Mouse (Mus musculus) hindbrain, postnatal 0 days (tissue): ENCODE results near the gene Fam107b. TPM values are rescaled to one million over a fixed set of nuclear protein-coding genes. Genes with fewer than 3 reads are reported as not detected.

Experiments used
- ATAC-seq: fragments of 200-750 bp; cut with Nextera tagmentation; 2 replicates; pipeline ENCODE4 v1.8.0; 2017; ENCODE audit warnings: mild to moderate bottlenecking, moderate TSS enrichment, moderate library complexity
- DNase-seq: peaks from one replicate; pipeline ENCODE4 v3.0.0-alpha.2; 2015; ENCODE audit warnings: low spot score
- H3K27ac ChIP-seq: fragments of 300-500 bp; sonication (generic); 2 replicates; pipeline ENCODE4 v1.5.1; 2014; ENCODE audit warnings: mild to moderate bottlenecking
- H3K27me3 ChIP-seq: fragments of 300-500 bp; sonication (generic); 2 replicates; pipeline ENCODE4 v1.6.1; 2014; ENCODE audit warnings: low read length, mixed read lengths; ENCODE audit not compliant: insufficient read depth
- H3K36me3 ChIP-seq: fragments of 300-500 bp; sonication (generic); 2 replicates; pipeline ENCODE4 v1.6.1; 2014; ENCODE audit warnings: low read length, mixed read lengths; ENCODE audit not compliant: insufficient read depth
- H3K4me1 ChIP-seq: fragments of 300-500 bp; sonication (generic); 2 replicates; pipeline ENCODE4 v1.6.1; 2014; ENCODE audit warnings: antibody characterized with exemption, low read length, mixed read lengths; ENCODE audit not compliant: insufficient read depth
- H3K4me2 ChIP-seq: fragments of 300-500 bp; sonication (generic); 2 replicates; pipeline ENCODE4 v1.6.1; 2014; ENCODE audit warnings: low read depth, mild to moderate bottlenecking, low read length, moderate library complexity, mixed read lengths
- H3K4me3 ChIP-seq: fragments of 300-500 bp; sonication (generic); 2 replicates; pipeline ENCODE4 v1.5.1; 2014; ENCODE audit warnings: low read length
- H3K9ac ChIP-seq: fragments of 300-500 bp; sonication (generic); replicated peaks from 2 replicates; pipeline ENCODE4 v1.6.1; 2014; ENCODE audit warnings: mild to moderate bottlenecking, low read length, moderate library complexity, mixed read lengths
- H3K9me3 ChIP-seq: fragments of 300-500 bp; sonication (generic); 2 replicates; pipeline ENCODE4 v1.6.1; 2016; ENCODE audit warnings: low read length, mixed read lengths
- CTCF ChIP-seq: IDR thresholded peaks from 2 replicates; pipeline ENCODE4 v1.5.1; 2016; ENCODE audit warnings: antibody characterized with exemption, control low read depth, low read depth
- WGBS: fragments of 180-500 bp; shearing (Covaris S2); extraction: QIAGEN DNeasy Blood & Tissue Kit; methylation state at CpG from one replicate; pipeline ENCODE4 v1.1.7; 2014; 5-methylcytosine and 5-hydroxymethylcytosine counted together
- polyA plus RNA-seq: library from polyadenylated mRNA; unstranded; fragments of >200 nt; fragmentation: Nextera tagmentation; extraction: Ambion mirVana; gene quantifications from 2 replicates; pipeline ENCODE4 v1.2.1, GENCODE M21; 2015
- total RNA-seq: library from RNA; depleted of rRNA; stranded (reverse); fragments of >200 nt; gene quantifications from 2 replicates; pipeline ENCODE4 v1.2.3, GENCODE M21; 2014

Fam107b gene
- total and polyA plus RNA-seq, 2 experiments from 2014 or later, result 23.6 to 41.3 TPM

GRCm38 (mm10) chr2:3738734-3739133 is 168.4 kb downstream of the Fam107b start:
- Histone ChIP-seq H3K4me1 (peaks cover 26% of the 10 kb centered on the region), H3K9me3 (no peaks in the 10 kb centered on the region), H3K4me2 (no peak overlapping the region), H3K36me3 (no peaks in the 10 kb centered on the region), H3K4me3 (no peak overlapping the region), H3K27me3 (no peaks in the 10 kb centered on the region), H3K9ac (no peak overlapping the region), H3K27ac (peak overlapping the region; percentile 73)
- 68% methylated on average over 12 of the region's 12 CpGs for WGBS
- DNase-seq, result no peak
- no peak for TF ChIP-seq CTCF
- no peak for ATAC-seq

- peak overlapping the region; percentile 5; the same call in 1 of the 2 replicates for H3K4me2 ChIP-seq
- peak; percentile 82 for ATAC-seq
- H3K4me1 ChIP-seq, result peaks cover 26% of the 10 kb centered on the region
- H3K9me3 ChIP-seq, result no peaks in the 10 kb centered on the region
- no peaks in the 10 kb centered on the region for H3K36me3 ChIP-seq
- TF ChIP-seq CTCF, result no peak
- no peak overlapping the region for H3K9ac ChIP-seq
- no peaks in the 10 kb centered on the region for H3K27me3 ChIP-seq
- H3K27ac ChIP-seq, result peak overlapping the region; percentile 73
- 58% methylated on average over 7 of the region's 7 CpGs for WGBS
- DNase-seq, result peak; percentile 84
- no peak overlapping the region for H3K4me3 ChIP-seq
These were observed 169.2 kb downstream of the Fam107b start for GRCm38 (mm10) chr2:3739351-3739961.

GRCm38 (mm10) chr2:3740256-3740655 is 170.0 kb downstream of the Fam107b start:
- Histone ChIP-seq H3K36me3 (no peaks in the 10 kb centered on the region), H3K9ac (no peak overlapping the region), H3K4me3 (no peak overlapping the region), H3K4me1 (peaks cover 26% of the 10 kb centered on the region), H3K9me3 (no peaks in the 10 kb centered on the region), H3K4me2 (no peak overlapping the region), H3K27me3 (no peaks in the 10 kb centered on the region), H3K27ac (peak overlapping the region; percentile 73)
- 56% methylated on average over 3 of the region's 3 CpGs for WGBS
- ATAC-seq (no peak), DNase-seq (no peak)
- TF ChIP-seq CTCF, result no peak

- no peaks in the 10 kb centered on the region for H3K9me3 ChIP-seq
- no peaks in the 10 kb centered on the region for H3K27me3 ChIP-seq
- no peak overlapping the region for H3K4me2 ChIP-seq
- TF ChIP-seq CTCF, result no peak
- no peaks in the 10 kb centered on the region for H3K36me3 ChIP-seq
- ATAC-seq (no peak), DNase-seq (no peak)
- H3K4me3 ChIP-seq, result no peak overlapping the region
- WGBS, result 78% methylated on average over 4 of the region's 4 CpGs
- H3K9ac ChIP-seq, result no peak overlapping the region
- H3K4me1 ChIP-seq, result peaks cover 26% of the 10 kb centered on the region
- H3K27ac ChIP-seq, result peak overlapping the region; percentile 73
These were observed 170.4 kb downstream of the Fam107b start for GRCm38 (mm10) chr2:3740670-3741069.

DNA sequence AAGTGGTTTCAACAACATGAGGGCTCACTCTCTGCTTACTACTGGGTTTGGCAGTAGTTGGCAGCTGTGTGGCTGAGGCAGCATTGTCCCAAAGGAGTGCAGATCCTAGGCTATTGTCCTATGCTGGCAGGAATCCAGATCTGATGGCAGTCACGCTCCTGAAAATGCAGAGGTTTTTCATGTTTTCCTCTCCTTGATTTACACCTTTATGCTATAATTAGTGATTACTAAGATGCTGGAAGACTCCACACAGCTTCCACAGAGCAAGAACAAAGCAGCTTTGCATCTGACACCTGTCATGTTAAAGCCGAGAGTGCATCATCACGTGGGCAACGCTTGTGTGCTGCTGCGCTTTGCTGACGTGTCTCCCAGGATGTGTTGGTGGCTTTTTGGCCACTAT is 172.2 kb downstream of the Fam107b start:
- H3K4me2 ChIP-seq, result no peak overlapping the region
- DNase-seq (peak; percentile 40), ATAC-seq (no peak)
- H3K4me1 ChIP-seq, result peaks cover 24% of the 10 kb centered on the region
- no peaks in the 10 kb centered on the region for H3K36me3 ChIP-seq
- 46% methylated on average over 6 of the region's 6 CpGs for WGBS
- H3K27ac ChIP-seq, result no peak overlapping the region
- no peak overlapping the region for H3K4me3 ChIP-seq
- H3K9ac ChIP-seq, result no peak overlapping the region
- no peak for TF ChIP-seq CTCF
- no peaks in the 10 kb centered on the region for H3K9me3 ChIP-seq
- no peaks in the 10 kb centered on the region for H3K27me3 ChIP-seq

DNA sequence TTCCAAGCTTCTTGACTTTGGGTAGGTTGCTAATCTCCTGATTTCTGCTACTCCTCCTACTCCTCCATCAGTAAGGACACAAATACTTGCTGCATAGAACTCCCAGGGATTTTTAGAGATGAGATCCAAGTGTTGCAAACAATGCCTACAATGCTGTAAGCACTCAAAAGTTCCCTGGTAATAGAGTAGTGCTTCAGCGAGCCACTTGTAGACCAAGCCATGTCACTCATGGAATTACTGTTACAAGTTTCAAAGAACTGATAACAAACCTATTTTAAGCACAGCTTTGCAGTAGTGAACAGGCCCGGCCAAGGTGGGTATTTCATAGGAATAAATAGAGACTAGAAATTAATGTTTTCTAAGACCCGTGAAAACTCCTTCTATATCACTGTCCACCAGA is 174.8 kb downstream of the Fam107b start:
- Histone ChIP-seq H3K4me3 (no peak overlapping the region), H3K9ac (no peak overlapping the region), H3K27ac (no peak overlapping the region), H3K4me2 (no peak overlapping the region), H3K9me3 (no peaks in the 10 kb centered on the region), H3K27me3 (no peaks in the 10 kb centered on the region), H3K4me1 (peaks cover 16% of the 10 kb centered on the region; the same call in 1 of the 2 replicates), H3K36me3 (no peaks in the 10 kb centered on the region)
- DNase-seq, result no peak
- 89% methylated on average over 3 of the region's 3 CpGs for WGBS
- TF ChIP-seq CTCF, result no peak
- no peak for ATAC-seq

DNA sequence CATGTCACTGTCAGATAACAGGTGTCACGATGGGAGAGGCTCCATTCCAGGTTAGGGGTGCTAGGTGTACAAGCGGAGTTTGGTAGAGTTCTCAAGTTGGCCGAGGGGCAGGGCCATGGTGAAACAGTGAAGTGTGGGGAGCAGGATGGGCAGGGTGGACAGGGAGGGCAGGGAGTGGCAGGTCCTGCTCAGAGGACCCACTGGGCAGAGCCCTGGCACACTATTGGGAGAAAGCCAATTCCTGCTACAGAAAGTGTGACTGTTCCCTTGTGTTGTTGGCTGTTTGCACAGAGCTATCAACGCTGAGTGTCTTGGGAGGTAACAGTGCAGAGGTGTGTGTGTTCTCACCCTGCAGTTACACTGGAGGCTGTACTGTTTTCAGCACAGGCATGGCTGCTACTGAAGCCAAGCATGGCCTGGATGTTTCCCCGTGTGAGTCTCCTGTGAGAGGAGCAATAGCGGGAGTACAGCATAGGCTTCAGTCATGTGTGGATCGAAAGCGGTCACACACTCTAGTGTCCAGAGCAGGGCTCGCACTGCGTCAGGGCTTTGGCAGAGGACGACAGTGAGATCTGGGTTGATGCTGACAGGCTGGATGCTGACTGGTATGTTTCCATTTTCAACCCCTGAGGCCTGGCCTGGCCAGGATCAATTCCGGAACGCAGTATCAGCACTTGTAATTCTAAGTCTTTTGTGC is 175.8 kb downstream of the Fam107b start:
- no peak overlapping the region for H3K9ac ChIP-seq
- 74% methylated on average over 13 of the region's 13 CpGs for WGBS
- no peaks in the 10 kb centered on the region for H3K36me3 ChIP-seq
- no peak for DNase-seq
- TF ChIP-seq CTCF, result no peak
- no peaks in the 10 kb centered on the region for H3K9me3 ChIP-seq
- H3K4me2 ChIP-seq, result no peak overlapping the region
- H3K4me1 ChIP-seq, result peaks cover 9% of the 10 kb centered on the region; the same call in 1 of the 2 replicates
- no peaks in the 10 kb centered on the region for H3K27me3 ChIP-seq
- peak; percentile 32; the same call in 1 of the 2 replicates for ATAC-seq
- H3K4me3 ChIP-seq, result no peak overlapping the region
- 0 out of 2 replicates have a peak overlapping the region, but pooled peaks have one; percentile 15 for H3K27ac ChIP-seq
